Mouse (Mus musculus): ENCODE data around the gene Nup107. TPM values are rescaled to one million over a fixed set of nuclear protein-coding genes. Genes with fewer than 3 reads are reported as not detected.

Nup107 gene
- polyA plus RNA-seq, 1 experiment from 2014 or later = 34.9 TPM

- H3K36me3 ChIP-seq (ENCODE audit: insufficient read depth, low read length) = peaks cover 61% of the 10 kb centered on the region
- no peak for TF ChIP-seq CTCF (IDR thresholded peaks at IDR 0.05; ENCODE audit: low read depth)
- no peak overlapping the region for H3K4me3 ChIP-seq (replicated peaks; ENCODE audit: low read depth, low read length)
- no peaks in the 10 kb centered on the region for H3K9me3 ChIP-seq (replicated peaks; ENCODE audit: low read length)
- H3K27me3 ChIP-seq (ENCODE audit: insufficient read depth, low read length) = no peaks in the 10 kb centered on the region
- ATAC-seq (replicated peaks; ENCODE audit: low FRiP score, low read depth) = 0 out of 2 replicates have a peak, but pooled peaks have one; percentile 25
- WGBS = 86% methylated on average over 6 of the region's 6 CpGs
- H3K27ac ChIP-seq = no peak overlapping the region
- DNase-seq (ENCODE audit: low spot score) = peak; percentile 8
- no peaks in the 10 kb centered on the region for H3K4me1 ChIP-seq (replicated peaks; ENCODE audit: insufficient read depth, low read length)
- no peak overlapping the region for H3K4me2 ChIP-seq (ENCODE audit: low read length)
- H3K9ac ChIP-seq (ENCODE audit: low read depth, low read length) = no peak overlapping the region
Observed at GRCm38 (mm10) chr10:117764598-117764997, 27.9 kb downstream of the Nup107 start.

DNA sequence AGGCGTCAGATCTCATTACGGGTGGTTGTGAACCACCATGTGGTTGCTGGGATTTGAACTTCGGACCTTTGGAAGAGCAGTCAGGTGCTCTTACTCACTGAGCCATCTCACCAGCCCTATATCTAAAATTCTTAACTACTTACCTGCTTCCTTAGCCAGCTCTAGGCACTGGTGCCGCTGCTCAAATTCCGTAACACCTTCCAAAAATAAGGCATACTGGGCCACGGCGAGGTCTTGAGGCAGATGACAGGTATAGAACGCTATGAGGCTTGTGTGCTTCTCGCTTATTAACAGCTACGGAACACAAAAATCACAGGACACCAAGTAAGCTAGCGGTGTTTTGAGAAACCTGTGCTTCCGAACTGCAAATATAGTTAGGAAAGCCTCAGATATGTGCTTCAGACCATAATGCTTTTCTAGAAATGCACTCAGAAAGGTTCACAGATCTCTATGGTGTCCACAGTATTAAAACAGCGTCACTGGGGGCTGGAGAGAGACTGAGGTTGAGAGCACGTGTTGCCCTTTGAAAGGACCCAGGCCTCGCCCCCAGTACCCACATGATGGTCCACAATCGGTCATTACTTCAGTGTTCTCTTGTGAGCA, 28.8 kb downstream of the Nup107 start:
- Histone ChIP-seq H3K36me3 (ENCODE audit: insufficient read depth, low read length) (peaks cover 70% of the 10 kb centered on the region), H3K4me2 (ENCODE audit: low read length) (no peak overlapping the region), H3K27ac (no peak overlapping the region), H3K27me3 (ENCODE audit: insufficient read depth, low read length) (no peaks in the 10 kb centered on the region), H3K9me3 (replicated peaks; ENCODE audit: low read length) (no peaks in the 10 kb centered on the region), H3K4me1 (replicated peaks; ENCODE audit: insufficient read depth, low read length) (no peaks in the 10 kb centered on the region), H3K9ac (ENCODE audit: low read depth, low read length) (no peak overlapping the region), H3K4me3 (replicated peaks; ENCODE audit: low read depth, low read length) (no peak overlapping the region)
- no peak for TF ChIP-seq CTCF (IDR thresholded peaks at IDR 0.05; ENCODE audit: low read depth)
- no peak for ATAC-seq (replicated peaks; ENCODE audit: low FRiP score, low read depth)
- no peak for DNase-seq (ENCODE audit: low spot score)
- WGBS = 96% methylated on average over 16 of the region's 16 CpGs

- DNase-seq (ENCODE audit: low spot score) (no peak), ATAC-seq (replicated peaks; ENCODE audit: low FRiP score, low read depth) (no peak)
- H3K36me3 ChIP-seq (ENCODE audit: insufficient read depth, low read length) = peaks cover 73% of the 10 kb centered on the region
- no peak for TF ChIP-seq CTCF (IDR thresholded peaks at IDR 0.05; ENCODE audit: low read depth)
- H3K27me3 ChIP-seq (ENCODE audit: insufficient read depth, low read length) = no peaks in the 10 kb centered on the region
- H3K4me3 ChIP-seq (replicated peaks; ENCODE audit: low read depth, low read length) = no peak overlapping the region
- no peaks in the 10 kb centered on the region for H3K9me3 ChIP-seq (replicated peaks; ENCODE audit: low read length)
- no peak overlapping the region for H3K4me2 ChIP-seq (ENCODE audit: low read length)
- H3K27ac ChIP-seq = no peak overlapping the region
- H3K4me1 ChIP-seq (replicated peaks; ENCODE audit: insufficient read depth, low read length) = no peaks in the 10 kb centered on the region
- no peak overlapping the region for H3K9ac ChIP-seq (ENCODE audit: low read depth, low read length)
- WGBS = 97% methylated on average over 12 of the region's 12 CpGs
Observed at GRCm38 (mm10) chr10:117762966-117763365, 29.5 kb downstream of the Nup107 start.

DNA sequence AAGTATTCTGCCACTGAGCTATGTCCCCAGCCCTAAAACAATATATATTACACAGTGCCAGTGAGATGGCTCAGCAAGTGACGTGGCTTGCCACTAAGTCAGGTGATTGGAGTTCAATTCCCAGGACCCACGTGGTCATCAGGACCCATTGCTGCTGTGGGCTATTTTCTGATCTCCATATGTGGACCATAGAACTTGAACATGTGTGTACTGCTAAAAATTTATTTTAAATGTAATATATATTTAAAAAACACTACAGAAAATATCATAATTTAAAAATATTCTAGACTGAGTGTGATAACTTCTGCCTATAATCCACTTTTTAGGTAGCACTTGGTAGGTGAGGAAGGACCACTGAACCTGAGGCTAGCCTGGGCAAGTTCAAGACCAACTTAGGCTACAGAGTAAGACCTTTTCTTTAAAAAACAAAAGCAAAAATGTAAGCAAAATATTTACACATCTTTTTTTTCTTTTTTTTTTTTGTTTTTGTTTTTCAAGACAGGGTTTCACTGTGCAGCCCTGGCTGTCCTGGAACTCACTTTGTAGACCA, 30.1 kb downstream of the Nup107 start:
- Histone ChIP-seq H3K4me1 (replicated peaks; ENCODE audit: insufficient read depth, low read length) (no peaks in the 10 kb centered on the region), H3K9me3 (replicated peaks; ENCODE audit: low read length) (no peaks in the 10 kb centered on the region), H3K27me3 (ENCODE audit: insufficient read depth, low read length) (no peaks in the 10 kb centered on the region), H3K4me3 (replicated peaks; ENCODE audit: low read depth, low read length) (no peak overlapping the region), H3K9ac (ENCODE audit: low read depth, low read length) (no peak overlapping the region), H3K36me3 (ENCODE audit: insufficient read depth, low read length) (peaks cover 75% of the 10 kb centered on the region), H3K4me2 (ENCODE audit: low read length) (no peak overlapping the region), H3K27ac (no peak overlapping the region)
- DNase-seq (ENCODE audit: low spot score) = no peak
- WGBS = 92% methylated on average over 2 of the region's 2 CpGs
- no peak for ATAC-seq (replicated peaks; ENCODE audit: low FRiP score, low read depth)
- no peak for TF ChIP-seq CTCF (IDR thresholded peaks at IDR 0.05; ENCODE audit: low read depth)

GRCm38 (mm10) chr10:117761551-117761950, 31.0 kb downstream of the Nup107 start:
- Histone ChIP-seq H3K9me3 (replicated peaks; ENCODE audit: low read length) (no peaks in the 10 kb centered on the region), H3K27me3 (ENCODE audit: insufficient read depth, low read length) (no peaks in the 10 kb centered on the region), H3K9ac (ENCODE audit: low read depth, low read length) (no peak overlapping the region), H3K4me1 (replicated peaks; ENCODE audit: insufficient read depth, low read length) (no peaks in the 10 kb centered on the region), H3K27ac (no peak overlapping the region), H3K4me2 (ENCODE audit: low read length) (no peak overlapping the region), H3K36me3 (ENCODE audit: insufficient read depth, low read length) (peaks cover 78% of the 10 kb centered on the region), H3K4me3 (replicated peaks; ENCODE audit: low read depth, low read length) (no peak overlapping the region)
- ATAC-seq (replicated peaks; ENCODE audit: low FRiP score, low read depth) = no peak
- no peak for DNase-seq (ENCODE audit: low spot score)
- 96% methylated on average over 6 of the region's 6 CpGs for WGBS
- TF ChIP-seq CTCF (IDR thresholded peaks at IDR 0.05; ENCODE audit: low read depth) = no peak

DNA sequence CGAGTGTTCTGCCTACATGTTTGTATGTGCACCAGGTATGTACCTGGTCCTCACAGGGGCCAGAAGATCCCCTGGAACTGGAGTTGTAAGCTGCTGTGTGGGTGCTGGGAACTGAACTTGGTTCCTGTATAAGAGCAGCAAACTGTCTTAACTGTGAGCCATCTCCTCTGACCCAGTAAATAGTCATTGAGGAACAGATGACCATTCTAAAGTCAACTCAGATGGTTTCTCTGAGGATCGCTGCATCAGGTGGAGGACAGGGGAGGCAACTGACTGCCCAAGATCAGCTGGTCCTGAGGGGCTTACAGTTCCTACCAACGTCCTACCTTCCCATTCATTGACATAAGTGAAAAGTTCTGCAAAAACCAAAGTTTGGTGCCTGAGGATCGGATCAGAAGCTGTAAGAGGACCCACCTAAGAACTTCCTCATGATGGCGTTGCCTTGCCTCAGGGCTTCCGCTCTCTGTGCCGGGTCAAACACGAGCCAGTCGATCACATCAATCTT, 31.6 kb downstream of the Nup107 start:
- Histone ChIP-seq H3K4me3 (replicated peaks; ENCODE audit: low read depth, low read length) (no peak overlapping the region), H3K27me3 (ENCODE audit: insufficient read depth, low read length) (no peaks in the 10 kb centered on the region), H3K27ac (no peak overlapping the region), H3K4me1 (replicated peaks; ENCODE audit: insufficient read depth, low read length) (no peaks in the 10 kb centered on the region), H3K9me3 (replicated peaks; ENCODE audit: low read length) (no peaks in the 10 kb centered on the region), H3K36me3 (ENCODE audit: insufficient read depth, low read length) (peaks cover 74% of the 10 kb centered on the region), H3K9ac (ENCODE audit: low read depth, low read length) (no peak overlapping the region), H3K4me2 (ENCODE audit: low read length) (no peak overlapping the region)
- no peak for TF ChIP-seq CTCF (IDR thresholded peaks at IDR 0.05; ENCODE audit: low read depth)
- WGBS = 89% methylated on average over 9 of the region's 9 CpGs
- no peak for DNase-seq (ENCODE audit: low spot score)
- ATAC-seq (replicated peaks; ENCODE audit: low FRiP score, low read depth) = no peak

Measured in kidney, postnatal 0 days (tissue).